Comparison of ENCODE assay signal across 27 mouse cellular contexts in the genomic region with DNA sequence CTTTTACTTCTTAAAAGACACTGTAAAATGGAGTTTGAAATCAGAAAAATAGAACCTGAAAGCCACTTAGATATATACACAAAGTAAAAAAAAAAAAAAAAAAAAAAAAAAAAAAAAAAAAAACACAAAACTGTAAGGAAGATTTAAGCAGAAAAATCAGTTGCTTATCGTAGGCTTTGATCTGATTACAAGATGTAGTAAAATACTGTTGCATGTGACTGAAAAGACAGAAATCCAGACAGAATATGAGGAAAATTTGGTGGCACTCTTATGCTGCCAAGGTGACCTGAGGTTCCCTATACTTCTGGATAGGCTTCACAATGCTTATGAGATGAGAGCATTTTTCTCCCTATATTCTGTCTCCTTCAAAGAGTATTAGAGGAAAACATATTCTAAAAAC.
"Had no signal": no experiment of that assay in that cellular context is flagged by ENCODE, and none has a peak within 500 bp of the region (broad histone marks: within the 10 kb centered on the region; RNA-seq: fewer than 3 reads in every experiment).

No protein-coding gene starts in this region.

- H3K4me3 ChIP-seq: embryonic facial prominence, embryonic 10.5 days; embryonic facial prominence, embryonic 12.5 days; embryonic facial prominence, embryonic 13.5 days; embryonic facial prominence, embryonic 15.5 days; erythroblast, embryonic 14.5 days; forebrain, embryonic 10.5 days; forebrain, embryonic 12.5 days; forebrain, embryonic 13.5 days; forebrain, embryonic 15.5 days; gastrocnemius, adult 2 months; heart, adult 2 months; heart, embryonic 10.5 days had no signal

- H3K9me3 ChIP-seq: embryonic facial prominence, embryonic 10.5 days; embryonic facial prominence, embryonic 12.5 days; embryonic facial prominence, embryonic 13.5 days; embryonic facial prominence, embryonic 15.5 days; forebrain, embryonic 10.5 days; forebrain, embryonic 12.5 days; forebrain, embryonic 13.5 days; forebrain, embryonic 15.5 days; heart, embryonic 10.5 days had no signal

- DNase-seq: cerebellum, adult 9-11 months; cerebellum, postnatal 10 days; cerebellum, postnatal 14 days; cerebellum, postnatal 25 days; cerebellum, postnatal 36 days; embryo, embryonic 11 days; forebrain, postnatal 0 days; gastrocnemius, adult 2 months; gastrocnemius, postnatal 10 days; gastrocnemius, postnatal 14 days; gastrocnemius, postnatal 25 days; gastrocnemius, postnatal 36 days; heart, adult 11 months; heart, adult 18-20 months; heart, adult 2 months had no signal

- H3K27ac ChIP-seq: embryonic facial prominence, embryonic 10.5 days; embryonic facial prominence, embryonic 12.5 days; embryonic facial prominence, embryonic 13.5 days; embryonic facial prominence, embryonic 15.5 days; forebrain, embryonic 10.5 days; forebrain, embryonic 12.5 days; forebrain, embryonic 13.5 days; forebrain, embryonic 15.5 days; gastrocnemius, adult 2 months; heart, adult 2 months; heart, embryonic 10.5 days had no signal

- ATAC-seq: forebrain, embryonic 13.5 days; forebrain, embryonic 14.5 days; forebrain, embryonic 15.5 days; forebrain, embryonic 16.5 days; forebrain, postnatal 0 days had no signal

- H3K36me3 ChIP-seq: embryonic facial prominence, embryonic 10.5 days; embryonic facial prominence, embryonic 12.5 days; embryonic facial prominence, embryonic 13.5 days; embryonic facial prominence, embryonic 15.5 days; forebrain, embryonic 10.5 days; forebrain, embryonic 12.5 days; forebrain, embryonic 15.5 days; heart, embryonic 10.5 days had no signal

- H3K9ac ChIP-seq: embryonic facial prominence, embryonic 12.5 days; embryonic facial prominence, embryonic 13.5 days; embryonic facial prominence, embryonic 15.5 days; forebrain, embryonic 12.5 days; forebrain, embryonic 13.5 days; forebrain, embryonic 15.5 days; forebrain, postnatal 0 days had no signal

- H3K4me1 ChIP-seq: embryonic facial prominence, embryonic 10.5 days; embryonic facial prominence, embryonic 12.5 days; embryonic facial prominence, embryonic 13.5 days; embryonic facial prominence, embryonic 15.5 days; forebrain, embryonic 10.5 days; forebrain, embryonic 12.5 days; forebrain, embryonic 13.5 days; forebrain, embryonic 15.5 days; heart, embryonic 10.5 days had no signal

- H3K4me2 ChIP-seq: embryonic facial prominence, embryonic 12.5 days; embryonic facial prominence, embryonic 13.5 days; embryonic facial prominence, embryonic 15.5 days; forebrain, embryonic 12.5 days; forebrain, embryonic 13.5 days; forebrain, embryonic 15.5 days had no signal

- H3K27me3 ChIP-seq: embryonic facial prominence, embryonic 12.5 days; embryonic facial prominence, embryonic 13.5 days; embryonic facial prominence, embryonic 15.5 days; forebrain, embryonic 12.5 days; forebrain, embryonic 13.5 days; forebrain, embryonic 15.5 days had no signal
